Mouse (Mus musculus) myocyte (in vitro differentiated cells): Measurements from ENCODE around the gene Dact1.

Experiments used
- CEBPB ChIP-seq: IDR thresholded peaks from 2 replicates; pipeline ENCODE4 v1.6.1; 2011; ENCODE audit warnings: mild to moderate bottlenecking, moderate library complexity; ENCODE audit not compliant: poor library complexity, insufficient read depth, severe bottlenecking
- E2F4 ChIP-seq: IDR thresholded peaks from one replicate; pipeline ENCODE4 v1.6.1; 2011; ENCODE audit warnings: mild to moderate bottlenecking, control low read depth, moderate library complexity; ENCODE audit not compliant: insufficient read depth
- MAX ChIP-seq: IDR thresholded peaks from one replicate; pipeline ENCODE4 v1.6.1; 2011; ENCODE audit warnings: low read depth, mild to moderate bottlenecking, control low read depth
- MYOD1 ChIP-seq, 3 experiments: IDR thresholded peaks; one replicate each; pipeline ENCODE4 v1.6.1; 2011; ENCODE audit warnings: control low read depth in 2 of 3, low read depth in 2 of 3, mild to moderate bottlenecking in 2 of 3, moderate library complexity in 1 of 3; ENCODE audit not compliant: insufficient read length in 2 of 3, control insufficient read depth in 1 of 3
- MYOG ChIP-seq, 3 experiments: IDR thresholded peaks; one replicate each; pipeline ENCODE4 v1.6.1; 2011; ENCODE audit warnings: control low read depth in 2 of 3, low read depth in 2 of 3, mild to moderate bottlenecking in 2 of 3; ENCODE audit not compliant: insufficient read length in 2 of 3, control insufficient read depth in 1 of 3, insufficient read depth in 1 of 3
- POLR2A ChIP-seq: IDR thresholded peaks from one replicate; pipeline ENCODE4 v1.6.1; 2011; ENCODE audit warnings: low read depth, mild to moderate bottlenecking, control low read depth, moderate library complexity; ENCODE audit not compliant: insufficient read length
- POLR2AphosphoS2 ChIP-seq: IDR thresholded peaks from one replicate; pipeline ENCODE4 v1.6.1; 2011; ENCODE audit warnings: low read depth, control low read depth; ENCODE audit not compliant: insufficient read length
- REST ChIP-seq: IDR thresholded peaks from one replicate; pipeline ENCODE4 v1.6.1; 2011; ENCODE audit warnings: mild to moderate bottlenecking, control low read depth, moderate library complexity; ENCODE audit not compliant: insufficient read depth, insufficient read length
- TCF12 ChIP-seq: IDR thresholded peaks from one replicate; pipeline ENCODE4 v1.6.1; 2011; ENCODE audit warnings: mild to moderate bottlenecking, control low read depth; ENCODE audit not compliant: poor library complexity, insufficient read depth, severe bottlenecking

- TF ChIP-seq E2F4 (no peak), POLR2A (no peak), REST (no peak), POLR2AphosphoS2 (no peak), MAX (no peak), MYOD1 (IDR thresholded peaks at IDR 0.05; ENCODE audit: control insufficient read depth in 1 of 3, insufficient read length in 2 of 3, low read depth in 2 of 3) (no peak), MYOG (IDR thresholded peaks at IDR 0.05; ENCODE audit: control insufficient read depth in 1 of 3, insufficient read depth in 1 of 3, insufficient read length in 2 of 3, low read depth in 2 of 3) (no peak), CEBPB (no peak), TCF12 (no peak)
Observed at GRCm38 (mm10) chr12:71293960-71294942, 15.4 kb upstream of the Dact1 start.
